In genomic region chr19:47220232-47220631, GRCm38 (mm10) we compare ENCODE assay signal across 19 mouse cellular contexts. TPM values are rescaled to one million over a fixed set of nuclear protein-coding genes. Genes with fewer than 3 reads are reported as not detected.
DNase-seq lines count a peak whose midpoint lies in the region; ATAC-seq and TF ChIP-seq lines count a peak whose summit lies in the region.
"Had no signal": no experiment of that assay in that cellular context is flagged by ENCODE, and none has a peak within 500 bp of the region (broad histone marks: within the 10 kb centered on the region; RNA-seq: fewer than 3 reads in every experiment).

No protein-coding gene starts in this region.

- H3K79me2 ChIP-seq in liver, adult 2 months (ENCODE audit: control insufficient read depth, insufficient read depth, low read length), result no peaks in the 10 kb centered on the region
- H3K79me2 ChIP-seq in macrophage (ENCODE audit: inconsistent target) (no peaks in the 10 kb centered on the region), myocyte (ENCODE audit: control insufficient read depth, insufficient read depth) (peaks cover 7% of the 10 kb centered on the region)

- no peak overlapping the region for H3K4me3 ChIP-seq in liver, adult 2 months (ENCODE audit: insufficient read depth, low read depth, low read length)
- no peak overlapping the region for H3K4me3 ChIP-seq in liver, embryonic 12.5 days
- no peak overlapping the region for H3K4me3 ChIP-seq in macrophage (ENCODE audit: inconsistent target)
- no peak overlapping the region for H3K4me3 ChIP-seq in myocyte
- no peak overlapping the region for H3K4me3 ChIP-seq in kidney, embryonic 14.5 days (ENCODE audit: low read length)
- H3K4me3 ChIP-seq in forebrain, embryonic 13.5 days, result no peak overlapping the region
- H3K4me3 ChIP-seq: embryonic facial prominence, embryonic 13.5 days; heart, embryonic 12.5 days; hindbrain, embryonic 10.5 days had no signal

- peaks cover 8% of the 10 kb centered on the region for H3K4me1 ChIP-seq in liver, adult 2 months (ENCODE audit: control insufficient read depth, insufficient read depth, low read length)
- H3K4me1 ChIP-seq in liver, embryonic 12.5 days, result peaks cover 10% of the 10 kb centered on the region; the same call in 1 of the 2 replicates
- H3K4me1 ChIP-seq in kidney, embryonic 14.5 days (ENCODE audit: control insufficient read depth, insufficient read depth, low read length), result peaks cover 7% of the 10 kb centered on the region; the same call in 1 of the 2 replicates
- peaks cover 6% of the 10 kb centered on the region; the same call in 1 of the 2 replicates for H3K4me1 ChIP-seq in forebrain, embryonic 13.5 days
- H3K4me1 ChIP-seq: embryonic facial prominence, embryonic 13.5 days had no signal

- no peaks in the 10 kb centered on the region for H3K27me3 ChIP-seq in liver, adult 2 months (ENCODE audit: control insufficient read depth, insufficient read depth, low read length)
- peaks cover 3% of the 10 kb centered on the region; the same call in 1 of the 2 replicates for H3K27me3 ChIP-seq in liver, embryonic 12.5 days (replicated peaks)
- H3K27me3 ChIP-seq in myocyte (ENCODE audit: control insufficient read depth, insufficient read depth, insufficient read length), result no peaks in the 10 kb centered on the region
- H3K27me3 ChIP-seq in kidney, embryonic 14.5 days (ENCODE audit: control insufficient read depth, insufficient read depth, low read length), result no peaks in the 10 kb centered on the region
- H3K27me3 ChIP-seq in forebrain, embryonic 13.5 days, result no peaks in the 10 kb centered on the region; the same call in 1 of the 2 replicates
- H3K27me3 ChIP-seq: CH12.LX; embryonic facial prominence, embryonic 13.5 days; heart, embryonic 12.5 days; Patski had no signal

- H3ac ChIP-seq in myocyte (ENCODE audit: control insufficient read depth, insufficient read length), result no peak overlapping the region

- DNase-seq in liver, adult 2 months (ENCODE audit: extremely low read depth, low read depth, low spot score), result peak; percentile 93
- DNase-seq in 416B (ENCODE audit: low read depth), result peak; percentile 39
- DNase-seq: cerebellum, adult 18-20 months; cerebellum, adult 9-11 months; cerebellum, postnatal 36 days; gastrocnemius, postnatal 10 days had no signal

- H3K9me3 ChIP-seq in liver, embryonic 12.5 days (replicated peaks), result no peaks in the 10 kb centered on the region
- H3K9me3 ChIP-seq in kidney, embryonic 14.5 days (ENCODE audit: control insufficient read depth, low read length), result no peaks in the 10 kb centered on the region
- H3K9me3 ChIP-seq in forebrain, embryonic 13.5 days (replicated peaks), result no peaks in the 10 kb centered on the region
- H3K9me3 ChIP-seq: embryonic facial prominence, embryonic 13.5 days; heart, embryonic 12.5 days; hindbrain, embryonic 10.5 days had no signal

- H3K9ac ChIP-seq in liver, adult 2 months (ENCODE audit: low read depth, low read length), result no peak overlapping the region
- H3K9ac ChIP-seq in liver, embryonic 12.5 days, result no peak overlapping the region
- H3K9ac ChIP-seq in kidney, embryonic 14.5 days (ENCODE audit: low read depth, low read length), result no peak overlapping the region
- H3K9ac ChIP-seq in forebrain, embryonic 13.5 days, result no peak overlapping the region
- H3K9ac ChIP-seq: embryonic facial prominence, embryonic 13.5 days; heart, embryonic 12.5 days; hindbrain, embryonic 14.5 days had no signal

- H3K27ac ChIP-seq in liver, adult 2 months (replicated peaks; ENCODE audit: insufficient read depth, low read depth, low read length), result no peak overlapping the region
- no peak overlapping the region for H3K27ac ChIP-seq in liver, embryonic 12.5 days
- peak overlapping the region; percentile 43 for H3K27ac ChIP-seq in macrophage
- H3K27ac ChIP-seq in kidney, embryonic 14.5 days (ENCODE audit: low read depth, low read length), result no peak overlapping the region
- H3K27ac ChIP-seq in forebrain, embryonic 13.5 days, result no peak overlapping the region
- H3K27ac ChIP-seq: embryonic facial prominence, embryonic 13.5 days; hindbrain, embryonic 10.5 days; hindbrain, embryonic 14.5 days had no signal

- no peak for TF ChIP-seq CTCF in liver, adult 2 months (IDR thresholded peaks at IDR 0.05; ENCODE audit: low read depth, low read length)

- no peaks in the 10 kb centered on the region for H3K36me3 ChIP-seq in liver, adult 2 months (ENCODE audit: control insufficient read depth, insufficient read depth, low read length)
- H3K36me3 ChIP-seq in liver, embryonic 12.5 days, result no peaks in the 10 kb centered on the region
- H3K36me3 ChIP-seq in macrophage (ENCODE audit: inconsistent target), result no peaks in the 10 kb centered on the region
- no peaks in the 10 kb centered on the region for H3K36me3 ChIP-seq in myocyte (ENCODE audit: control insufficient read depth, insufficient read depth)
- H3K36me3 ChIP-seq in kidney, embryonic 14.5 days (ENCODE audit: control insufficient read depth, insufficient read depth, low read length), result no peaks in the 10 kb centered on the region
- no peaks in the 10 kb centered on the region for H3K36me3 ChIP-seq in forebrain, embryonic 13.5 days (ENCODE audit: poor library complexity, severe bottlenecking)
- H3K36me3 ChIP-seq: embryonic facial prominence, embryonic 13.5 days; heart, embryonic 12.5 days; hindbrain, embryonic 10.5 days had no signal

- no peak for TF ChIP-seq POLR2A in liver, adult 2 months (IDR thresholded peaks at IDR 0.05; ENCODE audit: extremely low read depth, insufficient read depth, low read length)
- no peak for TF ChIP-seq POLR2A in myocyte (IDR thresholded peaks at IDR 0.05; ENCODE audit: insufficient read length, low read depth)

- no peak overlapping the region for H3K4me2 ChIP-seq in liver, embryonic 12.5 days
- H3K4me2 ChIP-seq in myocyte (ENCODE audit: low read depth), result peak overlapping the region; percentile 73
- no peak overlapping the region for H3K4me2 ChIP-seq in kidney, embryonic 14.5 days (replicated peaks; ENCODE audit: low read depth, low read length)
- no peak overlapping the region for H3K4me2 ChIP-seq in forebrain, embryonic 13.5 days
- H3K4me2 ChIP-seq: embryonic facial prominence, embryonic 13.5 days; heart, embryonic 12.5 days; hindbrain, embryonic 14.5 days had no signal

- ATAC-seq in liver, embryonic 12.5 days, result no peak
- ATAC-seq in kidney, embryonic 14.5 days (ENCODE audit: low FRiP score, low TSS enrichment), result no peak
- ATAC-seq in forebrain, embryonic 13.5 days, result no peak
- ATAC-seq: activated CD4-positive, CD25-positive, alpha-beta regulatory T cell, adult 4 months; forebrain, embryonic 14.5 days; Patski had no signal

- WGBS in liver, adult 2 months, result 41% methylated on average over 2 of the region's 2 CpGs
- 73% methylated on average over 2 of the region's 2 CpGs for WGBS in liver, embryonic 12.5 days (ENCODE audit: insufficient replicate concordance)
- WGBS in macrophage (ENCODE audit: missing documents), result 82% methylated on average over 2 of the region's 2 CpGs
- 84% methylated on average over 2 of the region's 2 CpGs for WGBS in kidney, embryonic 14.5 days
- WGBS in forebrain, embryonic 13.5 days, result 87% methylated on average over 2 of the region's 2 CpGs

TF ChIP-seq in myocyte, 11 proteins besides CTCF, POLR2A, EP300 and RAD21:
- TF ChIP-seq TCF12 (IDR thresholded peaks at IDR 0.05; ENCODE audit: insufficient read depth, poor library complexity, severe bottlenecking) (no peak), POLR2AphosphoS2 (IDR thresholded peaks at IDR 0.05; ENCODE audit: insufficient read length, low read depth) (no peak), MAX (IDR thresholded peaks at IDR 0.05; ENCODE audit: low read depth) (no peak), SRF (IDR thresholded peaks at IDR 0.05; ENCODE audit: control insufficient read depth, insufficient read length, low read depth) (no peak), E2F4 (IDR thresholded peaks at IDR 0.05; ENCODE audit: insufficient read depth) (no peak), TCF3 (IDR thresholded peaks at IDR 0.05; ENCODE audit: insufficient read length, low read depth) (no peak), REST (IDR thresholded peaks at IDR 0.05; ENCODE audit: insufficient read depth, insufficient read length) (no peak), MYOD1 (IDR thresholded peaks at IDR 0.05; ENCODE audit: control insufficient read depth in 1 of 3, insufficient read length in 2 of 3, low read depth in 2 of 3) (no peak), MYOG (IDR thresholded peaks at IDR 0.05; ENCODE audit: control insufficient read depth in 1 of 3, insufficient read depth in 1 of 3, insufficient read length in 2 of 3, low read depth in 2 of 3) (no peak), USF1 (IDR thresholded peaks at IDR 0.05; ENCODE audit: low read depth) (no peak)

RNA-seq across cellular contexts. Expression of gene Neurl1a, which starts 41.6 kb away (rescaled TPM):
- 0.28 and 0.34 TPM in 2 replicates for total RNA-seq in liver, adult 2 months (2014; rRNA removed)
- 0.24 and 0.28 TPM in 2 replicates for polyA plus RNA-seq in liver, adult 2 months (2012; rRNA removed)
- polyA plus RNA-seq in liver, embryonic 12.5 days (2016; fragmentation: Nextera tagmentation; extraction: Ambion mirVana), result 2.2 and 2.6 TPM in 2 replicates
- total RNA-seq in macrophage (2018; cell fraction: chromatin; rRNA removed), result 1 to 10 TPM in 12 of 26 experiments, under 1 TPM in 13, not detected in 1; 0.20 to 3.8 (median 0.94) TPM
- total RNA-seq in macrophage (2018; cell fraction: cytosol; rRNA removed), result under 1 TPM; 0.05 to 0.71 (median 0.28) TPM
- 1 to 10 TPM in 11 of 26 experiments, under 1 TPM in 13, not detected in 2; 0.17 to 3.7 (median 0.89) TPM for total RNA-seq in macrophage (2018; cell fraction: nucleus; rRNA removed)
- 0.17 to 0.48 TPM (median 0.21 TPM) in 3 replicates for polyA plus RNA-seq in macrophage (2018)
- polyA plus RNA-seq in myocyte (2012; fragmentation: generic; extraction: Trizol), result 120 TPM
- polyA plus RNA-seq in kidney, embryonic 14.5 days (2014; fragmentation: Nextera tagmentation; extraction: Ambion mirVana), result 4.7 and 5.9 TPM in 2 replicates
- polyA plus RNA-seq in forebrain, embryonic 13.5 days (2015; fragmentation: Nextera tagmentation; extraction: Ambion mirVana), result 2.8 and 4.4 TPM in 2 replicates

Comparison
In these comparisons a context has a peak if more than half of its experiments do, and no peak if none do; other contexts are left out.
1. RNA of gene Neurl1a, which starts 41.6 kb away (polyA plus RNA-seq): 120 TPM in myocyte (single experiment); 4.7 to 5.9 TPM in kidney, embryonic 14.5 days, 2.8 to 4.4 TPM in forebrain, embryonic 13.5 days, 2.2 to 2.6 TPM in liver, embryonic 12.5 days, 0.24 to 0.28 TPM in liver, adult 2 months and 0.17 to 0.48 TPM in macrophage; every median in the first group is over 10 times any median in the second.